Mouse (Mus musculus) adrenal gland, adult 18-20 months (tissue): ENCODE measurements at regions not wholly inside any gene's neighbourhood (a gene's known extent, or its start where the extent isn't known, plus 50 kb on each side); places are given as distances from the start of the nearest gene placed in this dataset.

ENCODE experiments used
- DNase-seq, 2 experiments: peaks; one replicate each; pipeline ENCODE4 v3.0.0; 2021 to 2022; ENCODE audit warnings: low spot score in 2 of 2

DNA sequence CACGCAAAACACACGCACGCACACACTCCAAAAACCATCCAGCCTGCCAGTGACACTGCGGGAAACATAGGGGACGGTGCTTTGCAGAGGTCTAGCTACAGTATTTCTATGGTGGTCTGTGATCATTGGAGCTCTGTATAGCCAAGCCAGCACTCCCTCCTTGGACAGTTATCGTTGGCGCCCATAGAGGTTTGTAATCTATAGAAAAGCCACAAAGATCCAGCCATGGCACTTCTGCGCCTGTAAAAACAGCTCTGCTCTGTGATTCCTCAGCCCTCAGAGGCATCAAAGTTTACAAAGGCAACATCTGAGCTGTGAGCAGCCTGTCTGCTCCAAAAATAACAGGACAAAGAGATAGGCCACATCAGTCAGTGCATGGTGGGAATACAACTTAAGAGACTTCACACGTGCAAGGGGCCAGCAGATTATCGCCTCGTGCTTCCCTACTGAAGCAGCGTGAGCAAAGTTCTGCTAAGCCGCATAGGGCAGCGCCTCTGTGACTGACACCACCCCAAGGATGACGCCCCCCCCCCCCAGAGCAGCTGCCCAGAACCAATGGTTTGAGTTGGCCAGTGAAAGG lies 194.7 kb downstream of the Ackr3 start:
- no peak for DNase-seq

DNA sequence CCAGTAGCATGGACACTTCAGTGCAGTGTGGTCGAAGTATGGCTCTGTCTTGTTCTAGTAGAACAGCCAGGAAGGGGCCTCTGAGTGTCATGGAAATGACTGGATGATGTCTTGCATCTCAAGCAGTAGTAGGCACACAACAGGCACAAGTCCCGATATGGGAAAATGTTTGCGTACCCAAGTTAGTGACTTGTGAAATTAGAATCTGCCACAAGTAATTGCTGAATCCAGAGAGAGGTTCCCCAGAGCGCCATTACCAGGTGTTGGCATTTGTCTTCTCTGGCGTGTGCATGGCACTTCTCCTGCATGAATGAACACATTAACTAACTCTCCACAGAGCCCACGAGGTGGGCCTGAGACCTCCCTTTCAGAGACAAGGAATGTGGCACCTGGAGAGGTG lies 199.3 kb downstream of the Ackr3 start:
- DNase-seq, result no peak

DNA sequence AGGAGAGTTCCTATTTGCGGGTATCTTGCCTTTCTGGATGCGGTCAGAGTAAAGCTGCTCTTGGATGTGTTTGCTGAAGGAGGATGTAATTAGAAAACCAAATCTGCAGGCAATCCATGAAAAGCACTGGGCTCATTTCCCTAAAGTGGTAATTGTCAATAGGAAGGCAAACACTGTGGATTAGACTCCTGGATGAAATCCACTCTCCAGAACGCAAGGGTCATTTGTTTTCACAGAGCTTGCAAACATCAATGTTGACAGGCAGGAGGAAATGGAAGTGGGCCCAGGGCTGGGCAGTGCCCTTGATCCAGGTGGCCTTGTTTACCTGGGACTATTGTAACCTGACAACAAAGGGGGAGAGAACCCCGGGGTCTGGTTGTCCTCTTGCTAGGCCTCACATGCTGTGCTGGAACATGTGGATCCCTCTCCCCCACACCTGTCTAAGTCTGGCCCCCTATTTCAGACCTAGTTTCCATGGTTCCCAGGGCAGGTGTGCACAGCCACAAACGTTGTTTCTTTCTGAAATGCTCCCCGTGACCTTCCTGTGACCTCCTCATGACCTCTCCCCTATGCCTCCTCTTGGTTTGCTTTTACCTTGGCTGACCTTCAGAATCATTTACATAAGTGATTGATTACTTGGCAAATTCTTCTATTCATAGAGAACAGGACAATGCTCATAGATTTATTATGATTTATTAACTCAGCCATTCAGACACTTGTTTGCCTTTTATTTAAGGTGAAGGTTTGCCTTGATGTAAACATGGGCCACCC lies 197.9 kb upstream of the Cops8 start:
- DNase-seq, result no peak

DNA sequence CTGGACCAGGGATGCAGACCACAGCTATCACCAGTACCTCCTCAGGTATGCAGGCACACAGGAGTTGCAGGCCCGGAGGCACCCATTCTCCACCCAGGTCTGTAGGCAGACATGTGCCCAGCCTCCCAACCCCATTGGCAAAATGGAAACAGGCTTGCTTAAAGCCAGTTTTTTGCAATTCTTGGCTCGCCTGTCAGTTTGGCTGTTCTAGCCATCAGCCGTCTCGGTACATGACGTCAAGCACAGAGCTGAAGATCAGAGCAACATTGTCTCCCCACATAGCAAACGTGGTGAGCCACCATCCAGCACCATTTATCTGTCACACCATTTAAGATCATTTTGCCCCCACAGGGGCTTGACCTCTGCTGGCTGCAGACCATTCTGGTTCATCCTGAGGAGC lies 196.1 kb upstream of the Cops8 start:
- no peak for DNase-seq

DNA sequence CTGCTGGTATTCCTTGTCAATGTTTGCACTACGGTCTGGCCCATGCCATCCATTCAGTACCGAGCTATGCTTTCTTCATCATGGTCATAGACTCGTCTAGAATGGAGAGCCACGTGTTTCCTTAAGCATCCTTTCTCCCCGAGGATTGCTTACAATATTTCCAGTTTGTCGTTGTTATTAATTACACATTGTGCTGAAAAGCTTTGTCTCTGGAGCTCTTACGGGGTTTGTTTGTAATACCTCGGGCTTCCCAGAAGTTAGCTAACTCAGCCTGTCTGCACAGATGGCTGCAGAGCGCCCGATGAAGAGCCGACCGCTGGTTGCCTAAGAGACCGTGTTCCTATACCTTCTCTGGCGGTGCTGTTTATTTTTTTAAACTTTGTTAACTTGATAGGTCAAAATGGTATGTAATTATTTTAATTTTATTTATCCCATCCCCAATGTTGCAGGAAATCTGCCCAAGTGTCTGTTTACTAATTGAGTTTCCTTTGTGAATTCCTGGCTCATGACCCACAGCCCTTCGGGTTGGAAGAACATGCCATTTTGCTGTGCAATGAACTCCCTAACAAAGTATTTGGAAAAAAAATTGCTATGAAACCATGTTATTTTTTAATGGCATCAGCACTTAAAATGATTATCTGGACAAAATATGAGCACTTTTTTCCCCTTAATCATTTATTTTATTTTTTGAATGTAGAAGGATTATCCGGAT lies 194.1 kb upstream of the Cops8 start:
- DNase-seq, result no peak

DNA sequence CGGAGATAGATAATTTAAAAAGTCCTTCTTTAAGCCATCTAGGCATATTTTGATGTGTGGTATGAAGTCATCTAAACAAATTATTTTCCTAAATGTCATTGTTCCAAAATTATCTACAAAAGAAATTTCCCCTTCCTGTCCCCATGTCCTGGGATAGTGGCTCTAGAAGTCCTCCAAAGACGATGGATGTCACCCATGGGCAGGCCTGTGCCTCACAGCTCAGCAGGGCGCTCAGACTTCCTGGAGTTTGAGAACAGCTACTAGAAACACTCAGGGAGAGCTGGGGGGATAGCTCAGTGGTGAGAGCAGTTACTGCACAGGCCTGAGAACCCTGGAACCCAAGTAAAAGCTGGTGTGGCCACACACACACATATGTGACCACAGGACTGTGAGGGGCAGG lies 193.5 kb upstream of the Cops8 start:
- DNase-seq, result no peak

DNA sequence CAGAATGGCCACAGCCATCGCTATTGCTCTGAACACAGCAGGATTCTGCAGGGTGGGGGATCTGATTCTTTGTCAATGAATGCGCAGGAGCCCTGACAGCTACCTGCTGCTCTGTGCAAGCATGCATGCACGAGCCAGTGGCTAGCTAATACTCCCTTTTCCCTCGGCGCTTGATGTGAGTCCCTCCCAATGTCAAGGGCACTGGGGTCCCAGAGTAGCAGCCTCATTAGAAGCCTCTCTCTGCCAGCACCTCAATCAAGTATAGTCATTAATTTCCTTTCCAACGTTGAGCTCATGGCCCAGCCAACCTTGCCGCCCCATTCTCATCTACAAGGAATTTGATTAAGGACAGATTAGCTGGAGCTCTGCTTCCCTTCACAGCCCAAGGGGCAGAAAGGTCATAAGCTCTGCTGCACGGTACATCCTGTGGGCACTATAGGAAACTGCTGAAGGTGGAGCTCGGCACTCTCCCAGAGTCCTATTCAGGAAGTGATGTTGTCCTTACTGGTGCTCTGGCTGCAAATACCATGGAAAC lies 190.2 kb upstream of the Cops8 start:
- DNase-seq, result no peak

DNA sequence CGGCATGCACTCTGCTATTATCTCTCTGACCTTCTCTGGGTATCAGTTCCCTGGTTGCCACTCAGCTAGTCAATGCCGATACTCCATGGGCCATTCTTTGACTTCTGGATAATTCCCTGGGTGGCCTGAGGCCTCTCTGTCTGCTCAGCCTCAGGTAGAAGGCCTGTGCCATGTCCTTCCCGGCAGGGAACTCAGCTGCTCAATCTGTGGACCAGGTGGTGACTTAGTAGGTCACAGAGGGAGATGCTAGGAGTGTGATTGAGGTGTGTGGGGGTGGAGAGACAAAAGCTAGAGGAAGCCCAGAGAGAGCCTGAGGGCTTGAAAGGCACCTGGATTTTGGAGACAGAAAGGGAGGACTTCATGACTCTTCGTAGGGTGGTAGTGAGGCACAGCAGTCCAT lies 188.0 kb upstream of the Cops8 start:
- DNase-seq, result no peak

DNA sequence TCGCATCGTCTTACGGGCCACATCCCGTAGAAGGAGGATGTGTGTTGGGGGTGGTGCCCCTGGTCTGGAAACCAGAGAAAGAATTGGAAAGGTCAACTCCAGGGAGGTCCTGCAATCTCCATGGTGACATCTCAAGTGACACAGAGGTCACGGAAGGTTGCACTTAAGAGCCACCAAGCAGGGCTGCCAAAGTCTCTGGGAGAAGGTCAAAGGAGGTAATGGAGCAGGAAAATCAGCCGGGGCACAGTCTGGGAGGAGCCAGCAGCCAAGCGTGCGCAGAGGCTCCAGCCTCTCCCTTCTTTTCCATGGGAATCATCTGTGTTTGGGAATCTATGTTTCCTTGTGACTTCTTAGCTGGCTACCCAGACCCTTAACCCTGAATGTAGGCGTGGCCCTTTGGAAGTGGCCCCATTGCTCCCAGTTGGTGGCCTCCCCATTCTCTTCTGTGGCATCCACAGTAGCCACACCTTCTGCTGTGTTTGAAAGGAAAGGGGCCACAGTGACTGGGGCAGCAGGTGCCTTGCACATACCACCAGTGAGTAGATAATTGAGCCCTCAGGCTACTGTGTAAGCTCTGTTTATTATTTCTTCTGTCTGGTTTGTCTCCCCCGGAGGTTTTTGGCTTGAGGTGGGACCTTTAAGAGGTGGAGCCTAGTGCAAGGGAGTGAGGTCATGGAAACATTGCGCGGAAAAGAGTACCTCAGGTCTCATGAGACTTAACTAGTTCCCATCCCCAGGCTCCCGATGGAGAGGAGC lies 178.5 kb upstream of the Cops8 start:
- no peak for DNase-seq

DNA sequence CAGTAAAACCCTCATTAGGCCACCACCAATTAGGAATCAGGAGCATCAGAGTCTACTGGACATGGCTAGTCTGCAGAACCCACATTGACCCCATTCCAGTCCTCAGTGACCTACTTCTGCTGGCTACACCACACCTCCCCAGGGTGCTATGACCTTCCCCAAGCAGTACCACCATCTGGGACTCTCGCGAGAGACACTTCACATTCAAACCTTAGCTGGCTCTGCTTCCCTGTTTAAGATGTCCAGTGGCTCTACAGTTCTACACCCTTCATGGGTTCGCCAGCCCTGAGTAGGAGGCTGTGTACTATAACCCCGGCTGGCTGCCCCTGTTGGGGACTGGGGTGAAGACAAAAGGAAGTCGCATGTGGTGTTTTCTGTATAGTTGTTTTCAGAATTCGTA lies 174.4 kb upstream of the Cops8 start:
- DNase-seq, result no peak

DNA sequence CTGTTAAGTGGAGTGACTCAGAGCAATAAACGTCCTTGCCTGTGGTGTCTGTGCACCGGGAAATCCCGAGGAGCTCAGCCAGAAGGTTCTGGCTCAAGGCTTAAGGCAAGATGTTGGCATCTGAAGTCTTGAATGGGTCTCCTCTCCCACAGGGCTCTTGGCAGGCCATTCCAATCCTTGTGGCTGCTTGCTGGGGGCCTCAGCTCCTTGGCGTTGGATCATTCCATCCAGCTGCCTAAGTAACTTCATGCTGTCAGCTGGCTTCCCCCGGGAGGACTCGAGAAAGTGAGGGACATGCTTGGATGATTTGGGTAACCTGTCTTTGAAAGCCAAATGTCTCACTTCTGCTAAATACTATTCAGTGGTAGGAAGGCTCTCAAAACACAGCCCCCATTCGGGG lies 174.0 kb upstream of the Cops8 start:
- no peak for DNase-seq

DNA sequence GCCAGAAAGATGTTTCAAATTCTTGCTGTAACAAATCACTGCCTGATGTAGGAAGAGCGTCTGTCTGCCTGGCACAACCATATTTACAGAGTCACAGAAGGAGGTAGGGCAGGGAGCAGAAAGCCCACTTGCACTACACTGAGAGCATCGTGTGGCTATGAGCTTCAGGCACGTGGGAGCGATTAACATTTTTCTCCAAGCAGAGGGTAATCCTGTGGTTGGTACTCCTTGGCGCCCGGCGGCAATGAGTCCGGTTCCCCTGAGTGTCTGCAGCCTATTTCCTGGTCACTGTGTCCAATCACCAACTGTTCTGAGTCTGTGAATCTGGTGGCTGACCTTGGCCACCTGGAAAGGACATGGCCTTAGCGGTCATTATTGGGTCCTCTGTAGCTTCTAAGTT lies 172.3 kb upstream of the Cops8 start:
- no peak for DNase-seq

DNA sequence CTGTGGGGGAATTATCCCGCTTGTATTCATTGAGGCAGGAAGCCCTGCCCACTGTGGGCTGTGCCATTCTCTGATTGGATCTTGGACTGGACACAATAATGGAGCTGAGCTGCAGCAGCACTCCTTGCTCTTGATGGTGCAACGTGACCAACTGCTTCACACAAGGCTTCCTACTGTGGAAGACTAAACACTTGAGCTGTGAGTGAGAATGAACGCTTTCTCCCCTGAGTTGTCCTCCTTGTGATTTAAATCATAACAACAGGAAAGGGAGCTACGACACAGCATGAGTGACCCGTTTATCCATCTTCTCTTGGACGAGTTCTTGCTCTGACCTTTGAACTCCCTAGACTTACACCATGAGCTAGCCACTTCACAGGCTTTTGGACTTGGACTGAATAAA lies 171.0 kb upstream of the Cops8 start:
- no peak for DNase-seq

DNA sequence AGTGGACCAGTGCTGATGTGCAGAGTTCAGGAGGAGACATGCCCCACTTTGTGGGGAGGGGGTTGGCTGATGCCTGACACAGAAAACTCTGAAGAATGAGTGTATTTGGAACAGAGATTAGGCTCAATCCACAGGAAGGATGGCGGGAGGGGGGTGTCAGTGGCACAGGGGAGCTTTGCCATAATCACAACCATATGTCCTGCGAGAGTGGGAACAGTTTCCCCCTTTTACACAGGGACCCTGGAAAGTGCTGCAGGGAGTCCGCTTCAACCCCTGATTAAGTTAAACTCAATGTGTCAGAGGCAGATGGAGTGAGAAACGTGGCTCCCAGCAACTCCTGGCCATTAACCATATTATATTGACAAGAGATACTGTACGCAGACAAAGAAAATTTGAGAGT lies 168.9 kb upstream of the Cops8 start:
- no peak for DNase-seq

DNA sequence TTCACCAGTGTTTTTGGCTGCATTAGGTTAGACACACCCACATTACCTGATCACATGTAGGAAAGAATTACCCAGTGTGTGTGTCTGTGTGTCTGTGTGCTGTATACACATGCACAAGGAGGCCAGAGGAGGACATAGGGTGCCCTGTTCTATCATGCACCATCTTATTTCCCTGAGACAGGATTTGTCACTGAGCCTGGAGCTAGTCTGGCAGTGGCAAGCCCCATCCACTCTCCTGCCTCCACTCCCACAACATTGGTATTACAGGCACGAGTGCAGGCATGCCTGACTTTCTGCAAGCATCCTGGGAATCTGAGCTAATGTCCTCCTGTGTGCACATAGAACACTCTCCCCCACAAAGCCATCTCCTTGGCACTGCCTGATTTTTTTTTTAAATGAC lies 162.1 kb upstream of the Cops8 start:
- DNase-seq, result no peak

DNA sequence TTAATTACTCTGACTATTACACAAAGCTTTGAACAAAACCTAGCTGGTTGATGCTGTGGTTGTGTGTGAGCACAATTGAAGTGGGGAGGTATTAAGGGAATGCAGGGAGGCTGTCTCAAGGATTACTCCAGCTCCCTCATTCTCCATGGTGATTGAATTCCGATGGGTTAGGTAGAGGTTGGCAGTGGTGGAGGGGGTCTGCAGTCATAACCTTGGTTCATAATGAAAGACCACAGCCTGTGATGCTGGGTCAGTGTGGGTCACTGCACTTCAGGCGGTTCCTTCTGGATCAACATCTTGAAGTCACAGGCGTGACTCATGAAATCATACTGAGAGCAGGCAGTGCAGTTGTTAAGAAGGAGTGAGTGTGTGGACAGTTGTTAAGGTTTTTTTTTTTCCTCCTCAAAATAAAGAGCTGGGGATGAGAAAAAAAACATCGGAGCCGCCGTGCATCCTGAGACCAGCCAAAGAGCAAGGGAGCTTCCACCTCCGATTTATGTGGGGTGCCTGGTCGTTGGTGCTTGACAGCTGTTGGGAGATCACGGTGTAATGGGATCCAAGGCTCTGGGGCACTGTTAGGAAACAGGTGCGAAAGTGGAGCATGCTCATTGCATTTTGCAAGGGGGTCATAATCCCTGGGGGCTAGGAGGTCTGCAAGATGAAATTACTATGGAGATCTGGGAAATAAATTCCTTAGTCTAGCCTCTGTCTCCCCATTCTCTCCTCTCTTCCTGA lies 161.5 kb upstream of the Cops8 start:
- DNase-seq, result no peak

DNA sequence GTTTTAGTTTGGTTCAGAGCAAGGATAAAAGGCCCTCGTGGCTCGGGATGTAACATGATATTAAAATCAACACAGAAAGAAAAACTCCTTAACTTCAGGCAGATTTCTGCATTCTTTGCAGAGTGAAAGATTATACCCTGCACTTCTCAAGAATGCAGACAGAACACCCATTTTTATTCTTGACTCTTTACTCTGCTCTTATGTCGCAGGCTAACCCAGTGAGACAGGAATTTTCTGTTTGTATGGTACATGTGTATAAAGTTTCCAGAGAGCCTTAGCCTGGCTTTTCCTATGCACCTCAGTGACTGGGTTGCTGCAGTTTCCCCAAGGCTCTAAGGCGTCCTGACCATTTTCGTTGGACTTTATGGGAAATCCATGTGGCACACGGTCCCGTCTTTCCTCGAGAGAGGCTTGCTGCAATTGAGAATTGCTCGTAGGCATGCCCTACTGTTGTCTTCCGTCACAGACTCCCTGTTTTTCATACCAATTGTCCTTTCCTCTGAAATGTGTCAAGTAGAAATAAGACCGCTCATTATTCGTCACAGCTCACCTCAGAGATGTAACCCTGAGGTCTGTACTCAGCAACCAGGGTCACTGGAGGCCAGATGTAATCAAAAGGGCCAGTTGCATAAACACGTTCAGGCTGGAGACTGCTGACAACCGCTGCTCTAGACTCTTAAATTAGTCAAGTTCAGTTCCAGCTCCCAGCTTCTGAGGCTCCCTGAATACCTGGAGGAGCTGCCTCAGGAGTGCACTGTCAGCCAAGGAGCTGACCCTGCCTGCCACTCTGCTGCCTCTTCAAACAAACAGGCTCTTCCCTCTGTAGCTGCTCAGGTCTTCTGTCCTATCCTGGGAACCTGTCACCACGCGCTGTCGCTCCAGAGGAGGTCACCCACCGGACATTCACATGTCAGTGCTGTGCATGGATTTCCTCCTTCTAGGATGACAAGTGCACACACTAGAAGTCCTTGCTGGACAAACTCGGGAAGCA lies 160.2 kb upstream of the Cops8 start:
- no peak for DNase-seq

DNA sequence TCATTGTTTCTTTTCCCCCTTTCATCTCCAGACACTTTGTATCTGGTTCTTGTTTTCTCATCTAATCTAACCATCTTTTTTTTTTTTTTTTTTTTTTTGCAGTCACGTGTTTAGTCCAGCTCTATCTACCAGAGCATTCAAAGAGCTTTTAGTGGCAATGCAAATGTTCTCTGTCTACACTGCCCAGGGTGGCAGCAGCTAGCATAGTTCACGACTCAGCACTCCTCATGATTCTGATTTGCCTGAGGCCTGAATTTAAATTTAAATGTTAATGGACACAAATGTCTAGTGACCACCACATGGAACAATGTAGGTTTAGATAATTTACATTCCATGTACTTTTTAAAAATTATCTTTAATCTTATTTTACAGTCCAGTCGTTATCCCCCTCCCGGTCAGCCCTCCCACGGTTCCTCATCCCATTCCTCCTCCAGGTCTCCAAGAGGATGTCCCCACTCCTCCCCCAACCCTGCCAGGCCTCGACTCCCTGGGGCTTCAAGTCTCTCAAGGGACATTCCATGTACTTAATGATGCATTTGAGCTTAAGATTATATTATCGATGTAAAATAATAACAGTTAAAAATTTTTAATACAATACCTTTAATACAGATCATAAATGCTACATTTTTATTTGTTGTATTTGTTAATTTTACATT lies 153.1 kb upstream of the Cops8 start:
- DNase-seq, result no peak

DNA sequence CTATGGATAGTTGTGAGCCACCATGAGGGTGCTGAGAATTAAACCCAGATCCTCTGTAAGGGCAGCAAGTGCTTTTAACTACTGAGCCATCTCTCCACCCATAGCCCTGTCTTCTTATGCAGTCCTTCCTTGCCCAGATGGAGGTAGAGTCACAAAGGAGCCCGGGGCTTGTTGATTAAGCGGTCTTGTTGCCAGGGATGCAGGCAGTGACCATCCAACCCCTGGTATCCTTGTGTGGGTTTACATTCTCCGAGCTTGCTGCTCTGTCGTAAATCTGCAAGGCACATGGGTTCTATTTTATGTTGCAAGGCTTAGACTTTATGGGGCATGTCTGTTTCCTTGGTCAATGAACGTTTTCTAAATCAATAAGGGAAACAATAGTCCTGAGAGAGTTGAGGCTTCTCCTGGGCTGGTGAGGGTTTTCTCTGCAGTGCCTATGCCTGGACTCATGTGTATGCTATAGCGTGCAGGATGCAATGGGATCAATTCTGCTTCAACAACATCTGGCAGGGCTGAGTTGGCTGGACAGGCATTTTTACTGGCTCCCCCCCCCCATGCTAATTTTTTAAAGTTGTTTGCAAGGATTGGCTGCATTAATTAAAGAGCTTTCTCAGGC lies 150.7 kb upstream of the Cops8 start:
- DNase-seq, result no peak
